Mouse (Mus musculus) heart, embryonic 13.5 days (tissue): Measurements from ENCODE around the gene Tmc2. TPM values are rescaled to one million over a fixed set of nuclear protein-coding genes. Genes with fewer than 3 reads are reported as not detected.

Experiments
- ATAC-seq: fragments of 200-750 bp; cut with Nextera tagmentation; 2 replicates; pipeline ENCODE4 v1.8.0; 2017; ENCODE audit warnings: moderate TSS enrichment; ENCODE audit not compliant: insufficient number of reproducible peaks, low FRiP score, low TSS enrichment; ENCODE audit errors: extremely low read depth
- H3K27ac ChIP-seq: fragments of 300-500 bp; sonication (generic); replicated peaks from 2 replicates; pipeline ENCODE4 v1.5.1; 2015; ENCODE audit warnings: moderate library complexity, mild to moderate bottlenecking, inconsistent platforms
- H3K27me3 ChIP-seq: fragments of 300-500 bp; sonication (generic); replicated peaks from 2 replicates; pipeline ENCODE4 v1.6.1; 2015; ENCODE audit warnings: mild to moderate bottlenecking, inconsistent platforms
- H3K36me3 ChIP-seq: fragments of 300-500 bp; sonication (generic); 2 replicates; pipeline ENCODE4 v1.6.1; 2015; ENCODE audit warnings: mild to moderate bottlenecking, inconsistent platforms
- H3K4me1 ChIP-seq: fragments of 300-500 bp; sonication (generic); 2 replicates; pipeline ENCODE4 v1.6.1; 2015; ENCODE audit warnings: inconsistent platforms
- H3K4me2 ChIP-seq: fragments of 300-500 bp; sonication (generic); 2 replicates; pipeline ENCODE4 v1.6.1; 2015; ENCODE audit warnings: inconsistent platforms, mild to moderate bottlenecking, moderate library complexity
- H3K4me3 ChIP-seq: fragments of 300-500 bp; sonication (generic); 2 replicates; pipeline ENCODE4 v1.5.1; 2015; ENCODE audit warnings: moderate library complexity, mild to moderate bottlenecking, inconsistent platforms
- H3K9ac ChIP-seq: fragments of 300-500 bp; sonication (generic); 2 replicates; pipeline ENCODE4 v1.6.1; 2015; ENCODE audit warnings: inconsistent platforms, mild to moderate bottlenecking, moderate library complexity
- H3K9me3 ChIP-seq: fragments of 300-500 bp; sonication (generic); 2 replicates; pipeline ENCODE4 v1.6.1; 2016; ENCODE audit warnings: inconsistent platforms
- WGBS: fragments of 180-500 bp; shearing (Covaris S2); methylation state at CpG from one replicate; pipeline ENCODE4 v1.1.7; 2015; ENCODE audit warnings: mixed read lengths; 5-methylcytosine and 5-hydroxymethylcytosine counted together
- polyA plus RNA-seq: library from polyadenylated mRNA; unstranded; fragments of >200 nt; fragmentation: Nextera tagmentation; extraction: Ambion mirVana; gene quantifications from 2 replicates; pipeline ENCODE4 v1.2.1, GENCODE M21; 2015

Gene Tmc2
- polyA plus RNA-seq, 1 experiment from 2014 or later = not detected

DNA sequence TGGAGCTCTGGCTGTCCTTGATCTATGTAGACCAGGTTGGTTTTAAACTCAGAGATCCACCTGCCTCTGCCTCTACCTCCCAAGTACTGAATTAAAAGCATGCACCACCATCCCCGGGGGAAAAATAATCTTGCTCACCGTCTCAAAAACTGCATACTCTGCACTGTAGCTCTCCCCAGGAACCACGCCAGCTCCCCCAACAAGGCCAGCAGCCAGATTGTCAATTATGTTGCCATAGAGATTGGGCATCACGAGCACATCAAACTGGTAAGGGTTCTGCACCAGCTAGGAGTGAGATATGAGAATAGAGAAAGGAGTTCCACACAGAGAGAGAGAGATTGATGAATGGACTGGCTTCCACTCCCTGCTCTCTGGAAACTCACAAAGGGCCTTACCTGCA, 85.8 kb downstream of the Tmc2 start:
- Histone ChIP-seq H3K9me3 (no peaks in the 10 kb centered on the region), H3K4me3 (no peak overlapping the region), H3K27me3 (no peaks in the 10 kb centered on the region), H3K9ac (no peak overlapping the region), H3K36me3 (peaks cover 69% of the 10 kb centered on the region), H3K4me1 (peaks cover 34% of the 10 kb centered on the region), H3K27ac (no peak overlapping the region), H3K4me2 (no peak overlapping the region)
- no peak for ATAC-seq
- WGBS = 73% methylated on average over 4 of the region's 4 CpGs

DNA sequence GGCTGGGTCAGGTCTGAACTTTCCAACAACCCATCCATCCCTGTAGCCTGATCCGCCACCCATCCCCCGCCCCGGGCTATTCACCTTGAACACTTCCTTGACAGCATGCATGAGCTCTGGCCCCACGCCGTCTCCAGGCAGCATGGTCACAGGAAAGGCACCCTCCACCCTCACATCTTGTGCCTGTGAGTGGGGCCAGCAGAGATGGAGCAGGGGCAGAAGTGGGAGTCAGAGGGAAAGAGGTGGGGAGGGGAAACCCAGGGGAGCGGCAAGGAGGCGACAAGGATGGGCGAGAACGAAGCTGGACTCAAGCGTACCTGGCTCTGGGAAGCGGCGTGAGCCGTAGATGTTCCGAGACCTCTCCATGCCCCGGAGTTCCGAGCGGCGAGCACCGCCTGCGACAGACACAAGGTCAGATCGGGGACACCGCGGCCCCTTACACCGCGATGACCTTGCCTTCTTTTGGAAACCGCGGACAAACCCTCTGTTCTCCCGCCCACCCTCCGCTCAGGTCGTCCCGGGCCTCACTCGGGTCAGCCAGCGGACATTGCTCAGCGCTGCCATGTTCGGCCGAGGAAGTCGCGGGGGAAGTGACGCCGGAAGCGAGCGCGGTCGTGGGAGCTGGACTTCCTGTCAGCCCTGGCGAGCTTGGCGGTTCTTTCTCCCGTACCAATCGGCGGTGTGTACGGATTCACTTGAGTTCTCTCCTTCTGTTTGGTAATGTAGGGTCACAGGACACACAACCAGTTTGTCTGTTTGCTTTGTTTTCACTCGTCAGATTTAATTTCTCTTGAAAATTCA, 89.1 kb downstream of the Tmc2 start, which contains the start of gene Idh3b:
Gene Idh3b (minus strand): TSS at position 694 of the 801 bp plus-strand sequence.
- peak; percentile 83 for ATAC-seq

DNA sequence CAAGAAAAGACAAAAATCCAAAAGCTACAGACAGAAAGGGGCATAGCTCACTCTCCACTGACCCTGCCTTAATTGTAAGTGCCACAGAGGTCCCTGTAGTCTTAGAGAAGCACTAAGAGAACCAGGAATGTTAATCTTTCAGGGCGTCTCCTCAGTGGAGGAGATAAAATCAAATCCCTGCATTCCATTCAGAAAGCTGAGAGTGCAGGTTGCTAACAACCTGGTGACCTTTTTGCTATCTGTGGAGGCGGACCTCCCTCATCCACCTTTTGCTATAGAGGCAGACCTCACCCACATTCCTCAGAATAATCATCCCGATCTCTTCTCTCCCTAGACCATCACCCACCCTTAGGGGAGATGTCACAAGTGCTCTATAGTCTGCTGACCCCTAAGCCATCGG, 94.1 kb downstream of the Tmc2 start:
- no peak for ATAC-seq

More for the DNA sequence above, 89.1 kb downstream of the Tmc2 start, which contains the start of gene Idh3b:
- Histone ChIP-seq H3K4me3 (peak within 1 kb of the TSS; percentile 98), H3K9me3 (no peaks in the 10 kb centered on the region), H3K4me2 (peak within 1 kb of the TSS; percentile 91), H3K9ac (peak within 1 kb of the TSS; percentile 97), H3K36me3 (peaks cover 39% of the 10 kb centered on the region), H3K4me1 (peaks cover 20% of the 10 kb centered on the region), H3K27me3 (no peaks in the 10 kb centered on the region), H3K27ac (peak within 1 kb of the TSS; percentile 87)
- under 1% methylated on average over 51 of the region's 51 CpGs for WGBS

DNA sequence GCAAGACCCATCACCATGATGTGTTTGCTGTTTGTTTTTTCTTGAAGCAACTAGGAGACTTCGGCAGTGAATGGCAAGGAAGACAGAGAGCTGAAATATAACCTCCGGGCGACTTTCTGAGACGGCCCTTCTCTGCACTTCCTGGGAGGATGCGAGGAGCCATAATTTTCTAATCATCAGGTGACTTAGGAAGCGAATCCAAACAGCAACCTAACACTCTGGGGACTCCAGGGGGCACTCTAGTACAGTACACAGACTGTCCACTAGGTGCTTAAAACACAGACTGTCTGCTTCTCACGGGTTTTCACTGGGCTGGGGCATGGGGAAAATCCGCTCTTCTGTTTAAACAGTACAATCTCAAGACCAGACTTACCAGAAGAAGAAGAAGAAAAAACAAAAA, 96.4 kb downstream of the Tmc2 start:
- H3K27ac ChIP-seq = no peak overlapping the region
- peak overlapping the region; percentile 6; the same call in 1 of the 2 replicates for H3K9ac ChIP-seq
- WGBS = 12% methylated on average over 8 of the region's 8 CpGs
- H3K4me3 ChIP-seq = no peak overlapping the region
- H3K9me3 ChIP-seq = no peaks in the 10 kb centered on the region
- ATAC-seq = no peak
- H3K27me3 ChIP-seq = peaks cover 43% of the 10 kb centered on the region
- H3K4me2 ChIP-seq = peak overlapping the region; percentile 28
- H3K4me1 ChIP-seq = peaks cover 27% of the 10 kb centered on the region
- H3K36me3 ChIP-seq = no peaks in the 10 kb centered on the region

More for the DNA sequence above, 94.1 kb downstream of the Tmc2 start:
- Histone ChIP-seq H3K4me1 (peaks cover 19% of the 10 kb centered on the region), H3K27ac (no peak overlapping the region), H3K4me2 (no peak overlapping the region), H3K4me3 (no peak overlapping the region), H3K36me3 (no peaks in the 10 kb centered on the region), H3K9me3 (no peaks in the 10 kb centered on the region), H3K27me3 (peaks cover 22% of the 10 kb centered on the region), H3K9ac (no peak overlapping the region)
- 49% methylated on average over 4 of the region's 4 CpGs for WGBS

DNA sequence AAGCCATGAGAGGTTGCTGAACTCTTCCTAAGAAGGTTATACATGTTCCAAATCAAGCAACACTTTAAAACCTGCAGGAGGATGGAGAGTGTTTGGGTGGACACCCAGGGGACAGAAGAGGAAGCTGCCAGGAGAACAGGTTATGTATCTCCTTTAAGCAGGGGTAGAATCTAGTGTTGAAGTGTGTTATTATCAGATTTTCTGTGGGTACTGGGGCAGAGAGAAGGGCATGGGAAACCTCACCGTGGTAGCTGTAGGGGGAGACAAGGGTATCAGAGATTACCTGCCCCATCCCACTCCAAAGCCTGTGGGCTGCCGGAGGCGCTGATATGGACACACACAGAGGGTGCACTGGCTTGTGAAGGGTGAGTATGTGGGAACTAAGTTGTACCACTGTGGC, 98.0 kb downstream of the Tmc2 start:
- 41% methylated on average over 3 of the region's 3 CpGs for WGBS
- no peak for ATAC-seq
- Histone ChIP-seq H3K4me3 (no peak overlapping the region), H3K27ac (no peak overlapping the region), H3K36me3 (0 out of 2 replicates have a peak, but pooled peaks cover 1% of the 10 kb centered on the region), H3K4me2 (no peak overlapping the region), H3K27me3 (peaks cover 59% of the 10 kb centered on the region), H3K4me1 (peaks cover 34% of the 10 kb centered on the region), H3K9ac (no peak overlapping the region), H3K9me3 (no peaks in the 10 kb centered on the region)

DNA sequence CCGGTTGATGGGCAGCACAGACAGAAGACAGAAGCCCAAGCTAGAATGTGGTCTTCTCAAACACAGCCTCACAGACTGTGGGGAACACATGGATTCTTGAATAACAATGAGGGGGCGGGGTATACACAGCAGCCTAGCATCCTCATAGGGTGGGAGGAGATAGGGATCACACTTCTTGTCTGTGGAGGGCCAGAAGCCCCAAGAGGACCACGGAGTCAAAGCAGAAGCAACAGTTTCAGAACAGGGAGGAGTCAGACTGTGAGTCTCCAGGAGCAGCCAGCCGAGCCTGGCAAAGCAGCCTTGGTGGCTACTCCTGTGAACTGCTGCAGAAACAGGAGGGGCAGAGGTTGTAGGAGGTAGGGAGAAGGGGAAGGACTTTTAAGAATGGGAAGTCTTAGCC, 98.5 kb downstream of the Tmc2 start:
- Histone ChIP-seq H3K27me3 (peaks cover 64% of the 10 kb centered on the region), H3K9ac (0 out of 2 replicates have a peak overlapping the region, but pooled peaks have one; percentile 28), H3K4me2 (0 out of 2 replicates have a peak overlapping the region, but pooled peaks have one; percentile 11), H3K4me1 (peaks cover 34% of the 10 kb centered on the region), H3K27ac (no peak overlapping the region), H3K4me3 (no peak overlapping the region), H3K9me3 (no peaks in the 10 kb centered on the region), H3K36me3 (0 out of 2 replicates have a peak, but pooled peaks cover 6% of the 10 kb centered on the region)
- no peak for ATAC-seq
- 4% methylated on average over 4 of the region's 4 CpGs for WGBS

DNA sequence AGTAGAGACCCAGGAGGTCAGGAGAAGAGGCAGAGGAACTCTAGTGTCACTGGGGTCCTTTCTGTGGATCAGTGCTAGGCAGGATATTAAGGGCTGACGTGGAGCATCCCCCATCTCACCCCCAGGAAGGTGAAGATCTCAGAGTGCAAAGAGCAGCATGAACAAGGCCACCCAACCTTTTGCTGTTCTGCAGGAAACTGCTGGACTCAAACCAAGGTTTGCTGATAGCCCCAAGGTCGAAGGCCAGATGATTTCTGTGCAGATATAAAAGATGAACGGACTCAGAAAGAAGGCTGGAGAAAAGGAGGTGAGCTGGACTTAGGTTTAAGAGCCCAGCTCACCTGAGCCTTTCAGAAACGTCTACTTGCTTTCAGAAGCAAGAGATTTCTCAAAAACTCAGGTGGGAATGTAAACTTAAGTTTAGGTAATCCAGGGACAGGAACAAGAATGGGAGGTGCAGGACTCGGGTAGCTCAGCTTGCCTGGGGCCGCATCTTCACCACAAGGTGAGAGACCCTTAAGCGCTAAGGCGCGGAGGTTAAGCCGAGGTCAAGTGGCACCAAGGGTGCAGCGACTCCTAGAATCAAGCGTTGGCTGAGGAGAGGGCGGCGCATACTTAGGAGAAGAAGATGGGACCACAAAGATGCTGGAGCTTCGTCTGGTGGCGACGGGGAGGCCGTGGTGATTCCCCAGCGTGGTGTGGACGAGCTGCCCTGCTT, 99.4 kb downstream of the Tmc2 start:
- Histone ChIP-seq H3K9me3 (no peaks in the 10 kb centered on the region), H3K27me3 (peaks cover 70% of the 10 kb centered on the region), H3K36me3 (0 out of 2 replicates have a peak, but pooled peaks cover 6% of the 10 kb centered on the region), H3K9ac (peak overlapping the region; percentile 89), H3K4me3 (peak overlapping the region; percentile 80), H3K4me1 (peaks cover 34% of the 10 kb centered on the region), H3K4me2 (peak overlapping the region; percentile 79), H3K27ac (no peak overlapping the region)
- no peak for ATAC-seq
- 9% methylated on average over 20 of the region's 20 CpGs for WGBS

DNA sequence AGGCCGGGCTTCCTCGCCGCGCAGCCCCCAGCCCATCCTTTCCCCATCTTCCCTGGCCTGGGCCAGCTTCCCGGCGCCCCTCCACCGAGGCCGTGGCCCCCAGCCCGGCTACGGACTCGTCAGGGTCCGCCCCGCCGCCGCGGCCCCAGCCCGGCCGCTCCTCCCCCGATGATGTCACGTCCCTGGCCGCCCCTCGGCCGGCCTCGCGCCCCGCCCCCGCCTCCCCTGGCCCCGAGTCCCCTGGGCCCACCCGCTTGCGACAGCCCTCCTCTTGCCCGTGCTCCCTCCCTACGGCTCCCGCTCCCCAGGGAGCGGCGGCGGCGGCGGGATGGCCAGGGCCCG, 99.9 kb downstream of the Tmc2 start, which contains the start of gene Ebf4:
Gene Ebf4 (plus strand): TSS at position 234 of the 342 bp plus-strand sequence.
- H3K4me1 ChIP-seq = peaks cover 34% of the 10 kb centered on the region
- H3K27ac ChIP-seq = peak within 1 kb of the TSS; percentile 52
- peak within 1 kb of the TSS; percentile 80 for H3K4me3 ChIP-seq
- H3K27me3 ChIP-seq = peaks cover 70% of the 10 kb centered on the region
- peak within 1 kb of the TSS; percentile 79 for H3K4me2 ChIP-seq
- WGBS = 2% methylated on average over 36 of the region's 39 CpGs
- H3K9me3 ChIP-seq = no peaks in the 10 kb centered on the region
- peak; percentile 40; the same call in 1 of the 2 replicates for ATAC-seq
- H3K36me3 ChIP-seq = 0 out of 2 replicates have a peak, but pooled peaks cover 6% of the 10 kb centered on the region
- H3K9ac ChIP-seq = peak within 1 kb of the TSS; percentile 89

DNA sequence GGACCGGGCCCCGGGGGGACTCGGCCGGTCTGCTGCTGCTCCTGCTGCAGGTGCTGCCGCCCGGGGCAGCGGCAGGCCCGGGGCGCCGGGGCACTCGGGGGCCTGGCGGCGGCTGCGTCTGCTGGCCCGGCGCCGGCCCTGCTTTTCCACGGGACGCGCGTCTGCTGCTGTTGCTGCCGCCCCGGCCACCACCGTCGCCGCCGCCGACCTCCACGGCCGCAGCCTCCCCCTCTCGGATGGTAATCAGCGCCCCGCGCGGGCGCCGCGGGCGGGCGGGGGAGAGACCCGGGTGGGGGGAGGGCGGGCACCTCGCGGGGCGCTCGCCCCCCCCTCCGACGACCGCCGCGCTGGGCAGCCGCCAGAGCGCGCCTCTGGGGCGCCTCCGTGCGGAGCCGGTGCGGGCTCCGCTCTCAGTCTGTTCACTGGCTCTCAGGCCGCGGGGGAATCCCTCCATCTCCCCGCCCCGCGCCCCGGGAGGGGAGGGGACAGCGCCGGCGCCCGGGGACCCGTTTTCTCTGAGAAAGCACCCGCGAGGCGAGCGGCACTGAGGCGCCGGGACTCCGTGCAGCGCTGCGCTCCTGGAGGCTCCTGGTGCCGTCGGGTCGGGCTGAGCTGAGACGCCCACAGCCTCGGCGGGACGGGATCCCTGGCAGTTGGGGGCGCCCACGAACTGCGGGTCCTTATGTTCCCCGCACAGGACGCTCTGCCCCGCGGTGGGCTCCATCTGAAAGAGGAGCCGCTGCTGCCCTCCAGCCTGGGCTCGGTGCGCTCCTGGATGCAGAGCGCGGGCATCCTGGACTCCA, 100.5 kb downstream of the Tmc2 start:
- under 1% methylated on average over 40 of the region's 99 CpGs for WGBS
- peak overlapping the region; percentile 79 for H3K4me2 ChIP-seq
- ATAC-seq = 0 out of 2 replicates have a peak, but pooled peaks have one; percentile 27
- peaks cover 70% of the 10 kb centered on the region for H3K27me3 ChIP-seq
- 0 out of 2 replicates have a peak, but pooled peaks cover 6% of the 10 kb centered on the region for H3K36me3 ChIP-seq
- H3K4me3 ChIP-seq = peak overlapping the region; percentile 80
- H3K4me1 ChIP-seq = peaks cover 34% of the 10 kb centered on the region
- H3K9me3 ChIP-seq = no peaks in the 10 kb centered on the region
- peak overlapping the region; percentile 89 for H3K9ac ChIP-seq
- H3K27ac ChIP-seq = peak overlapping the region; percentile 52

DNA sequence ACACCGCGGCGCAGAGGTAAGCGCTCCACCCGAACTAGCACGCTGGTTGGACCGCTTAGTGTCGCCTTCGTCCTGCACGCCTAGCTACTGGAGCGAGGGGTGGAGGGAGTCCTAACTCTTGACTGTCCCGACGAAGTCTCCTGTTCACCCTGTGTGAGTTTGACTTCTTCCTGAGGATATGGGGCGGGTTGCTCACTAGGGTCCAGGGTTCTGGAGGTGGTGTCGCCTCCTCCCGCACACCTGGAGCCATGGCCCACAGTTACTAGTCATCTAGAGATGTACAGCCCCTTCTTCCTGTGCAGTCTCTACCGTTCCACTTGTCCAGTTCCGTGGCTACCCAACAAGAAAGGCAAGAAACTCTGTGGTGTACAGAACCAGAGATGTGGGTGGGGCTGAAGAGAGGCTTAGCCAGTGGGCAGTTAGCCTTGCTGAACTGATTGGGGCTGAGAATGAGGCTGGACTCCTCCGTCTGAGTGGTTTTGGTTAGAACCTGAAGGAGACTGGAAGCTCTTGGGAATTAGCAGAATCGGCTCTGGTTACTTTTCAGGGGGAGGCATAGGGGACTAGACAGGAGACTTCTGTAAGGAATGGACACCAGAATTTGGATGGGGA, 101.2 kb downstream of the Tmc2 start:
- Histone ChIP-seq H3K9ac (peak overlapping the region; percentile 89), H3K4me3 (peak overlapping the region; percentile 80), H3K27me3 (peaks cover 70% of the 10 kb centered on the region), H3K27ac (no peak overlapping the region), H3K36me3 (peaks cover 6% of the 10 kb centered on the region; the same call in 1 of the 2 replicates), H3K9me3 (no peaks in the 10 kb centered on the region), H3K4me2 (peak overlapping the region; percentile 79), H3K4me1 (peaks cover 33% of the 10 kb centered on the region)
- 4% methylated on average over 20 of the region's 20 CpGs for WGBS
- ATAC-seq = no peak
